Mouse (Mus musculus): Measurements from ENCODE around the gene Krtap5-5. TPM values are rescaled to one million over a fixed set of nuclear protein-coding genes. Genes with fewer than 3 reads are reported as not detected.
A peak's percentile ranks its signal among the peaks of the same experiment; 100 is the strongest.

Gene Krtap5-5
- polyA plus RNA-seq, 1 experiment from 2014 or later, result not detected

GRCm38 (mm10) chr7:142205488-142205887 is 24.3 kb downstream of the Krtap5-5 start:
- Histone ChIP-seq H3K27me3 (replicated peaks) (no peaks in the 10 kb centered on the region), H3K4me2 (replicated peaks) (no peak overlapping the region), H3K9me3 (no peaks in the 10 kb centered on the region), H3K4me3 (replicated peaks) (no peak overlapping the region), H3K36me3 (no peaks in the 10 kb centered on the region), H3K9ac (no peak overlapping the region), H3K4me1 (replicated peaks) (no peaks in the 10 kb centered on the region), H3K27ac (no peak overlapping the region)
- peak; percentile 81 for ATAC-seq

GRCm38 (mm10) chr7:142201064-142201463 is 28.7 kb downstream of the Krtap5-5 start, which contains the start of gene Krtap5-3:
Krtap5-3 (plus strand) TSS chr7:142201364.
- Histone ChIP-seq H3K4me1 (replicated peaks) (no peaks in the 10 kb centered on the region), H3K36me3 (no peaks in the 10 kb centered on the region), H3K27me3 (replicated peaks) (no peaks in the 10 kb centered on the region), H3K4me3 (replicated peaks) (no peak within 1 kb of the TSS), H3K9me3 (no peaks in the 10 kb centered on the region), H3K4me2 (replicated peaks) (no peak within 1 kb of the TSS), H3K27ac (no peak within 1 kb of the TSS), H3K9ac (no peak within 1 kb of the TSS)
- no peak for ATAC-seq
- WGBS, result 55% methylated on average over 1 of the region's 1 CpGs

- Histone ChIP-seq H3K36me3 (no peaks in the 10 kb centered on the region), H3K4me1 (replicated peaks) (no peaks in the 10 kb centered on the region), H3K9ac (no peak overlapping the region), H3K27ac (no peak overlapping the region), H3K9me3 (no peaks in the 10 kb centered on the region), H3K27me3 (replicated peaks) (no peaks in the 10 kb centered on the region), H3K4me2 (replicated peaks) (no peak overlapping the region), H3K4me3 (replicated peaks) (no peak overlapping the region)
- WGBS, result 82% methylated on average over 2 of the region's 2 CpGs
- no peak for ATAC-seq
Observed at GRCm38 (mm10) chr7:142198748-142199147, 31.0 kb downstream of the Krtap5-5 start.

GRCm38 (mm10) chr7:142190289-142190688 is 39.5 kb downstream of the Krtap5-5 start, which contains the start of gene Gm10153:
Gm10153 (minus strand) TSS chr7:142190389.
- ATAC-seq, result no peak
- Histone ChIP-seq H3K9ac (no peak within 1 kb of the TSS), H3K4me1 (replicated peaks) (no peaks in the 10 kb centered on the region), H3K36me3 (no peaks in the 10 kb centered on the region), H3K27me3 (replicated peaks) (no peaks in the 10 kb centered on the region), H3K9me3 (no peaks in the 10 kb centered on the region), H3K4me2 (replicated peaks) (no peak within 1 kb of the TSS), H3K4me3 (replicated peaks) (no peak within 1 kb of the TSS), H3K27ac (no peak within 1 kb of the TSS)
- WGBS, result 32% methylated on average over 2 of the region's 2 CpGs

- Histone ChIP-seq H3K4me3 (replicated peaks) (no peak overlapping the region), H3K9me3 (no peaks in the 10 kb centered on the region), H3K9ac (no peak overlapping the region), H3K4me2 (replicated peaks) (no peak overlapping the region), H3K27ac (no peak overlapping the region), H3K36me3 (no peaks in the 10 kb centered on the region), H3K4me1 (replicated peaks) (no peaks in the 10 kb centered on the region), H3K27me3 (replicated peaks) (no peaks in the 10 kb centered on the region)
- WGBS, result 75% methylated on average over 2 of the region's 2 CpGs
- no peak for ATAC-seq
Observed at GRCm38 (mm10) chr7:142188156-142188555, 41.6 kb downstream of the Krtap5-5 start.

- H3K9ac ChIP-seq, result no peak overlapping the region
- H3K27me3 ChIP-seq (replicated peaks), result no peaks in the 10 kb centered on the region
- no peaks in the 10 kb centered on the region for H3K4me1 ChIP-seq (replicated peaks)
- no peak overlapping the region for H3K27ac ChIP-seq
- ATAC-seq, result no peak
- no peak overlapping the region for H3K4me2 ChIP-seq (replicated peaks)
- H3K9me3 ChIP-seq, result no peaks in the 10 kb centered on the region
- H3K4me3 ChIP-seq (replicated peaks), result no peak overlapping the region
- 38% methylated on average over 1 of the region's 1 CpGs for WGBS
- H3K36me3 ChIP-seq, result no peaks in the 10 kb centered on the region
Observed at GRCm38 (mm10) chr7:142181021-142181420, 48.8 kb downstream of the Krtap5-5 start.

Other genes starting within 250 kb of the Krtap5-5 start
- 57.8 and 61.8 TPM in 2 replicates for gene Mob2, start 168.9 kb downstream of the Krtap5-5 start, polyA plus RNA-seq (2015; fragmentation: Nextera tagmentation; extraction: Ambion mirVana)
- gene Dusp8, start 134.1 kb downstream of the Krtap5-5 start, polyA plus RNA-seq (2015; fragmentation: Nextera tagmentation; extraction: Ambion mirVana), result 6.6 TPM in 2 replicates
- gene Gm45618, start 109.2 kb downstream of the Krtap5-5 start, polyA plus RNA-seq (2015; fragmentation: Nextera tagmentation; extraction: Ambion mirVana), result not detected in 2 replicates
- gene Gm39115, start 93.9 kb downstream of the Krtap5-5 start, polyA plus RNA-seq (2015; fragmentation: Nextera tagmentation; extraction: Ambion mirVana), result not detected in 2 replicates
- not detected in 2 replicates for gene Gm45337, start 85.4 kb downstream of the Krtap5-5 start, polyA plus RNA-seq (2015; fragmentation: Nextera tagmentation; extraction: Ambion mirVana)
- not detected in 2 replicates for gene Gm29735, start 72.9 kb downstream of the Krtap5-5 start, polyA plus RNA-seq (2015; fragmentation: Nextera tagmentation; extraction: Ambion mirVana)
- gene Gm4553, start 64.2 kb downstream of the Krtap5-5 start, polyA plus RNA-seq (2015; fragmentation: Nextera tagmentation; extraction: Ambion mirVana), result not detected in 2 replicates
- gene Krtap5-2, start 54.0 kb downstream of the Krtap5-5 start, polyA plus RNA-seq (2015; fragmentation: Nextera tagmentation; extraction: Ambion mirVana), result not detected in 2 replicates
- gene Gm10153, start 39.6 kb downstream of the Krtap5-5 start, polyA plus RNA-seq (2015; fragmentation: Nextera tagmentation; extraction: Ambion mirVana), result not detected in 2 replicates
- gene Krtap5-3, start 28.6 kb downstream of the Krtap5-5 start, polyA plus RNA-seq (2015; fragmentation: Nextera tagmentation; extraction: Ambion mirVana), result not detected in 2 replicates
- not detected in 2 replicates for gene Gm7579, start 18.1 kb downstream of the Krtap5-5 start, polyA plus RNA-seq (2015; fragmentation: Nextera tagmentation; extraction: Ambion mirVana)
- gene Gm40460, start 11.1 kb upstream of the Krtap5-5 start, polyA plus RNA-seq (2015; fragmentation: Nextera tagmentation; extraction: Ambion mirVana), result not detected in 2 replicates
- not detected in 2 replicates for gene Gm2431, start 28.4 kb upstream of the Krtap5-5 start, polyA plus RNA-seq (2015; fragmentation: Nextera tagmentation; extraction: Ambion mirVana)
- not detected in 2 replicates for gene Gm4559, start 44.4 kb upstream of the Krtap5-5 start, polyA plus RNA-seq (2015; fragmentation: Nextera tagmentation; extraction: Ambion mirVana)
- gene Krtap5-1, start 67.1 kb upstream of the Krtap5-5 start, polyA plus RNA-seq (2015; fragmentation: Nextera tagmentation; extraction: Ambion mirVana), result not detected in 2 replicates
- gene Krtap5-4, start 73.6 kb upstream of the Krtap5-5 start, polyA plus RNA-seq (2015; fragmentation: Nextera tagmentation; extraction: Ambion mirVana), result not detected in 2 replicates
- 1.9 and 2.0 TPM in 2 replicates for gene Ifitm10, start 143.8 kb upstream of the Krtap5-5 start, polyA plus RNA-seq (2015; fragmentation: Nextera tagmentation; extraction: Ambion mirVana)
- 1.2 and 1.9 TPM in 2 replicates for gene Gm49369, start 152.7 kb upstream of the Krtap5-5 start, polyA plus RNA-seq (2015; fragmentation: Nextera tagmentation; extraction: Ambion mirVana)
- gene Ctsd, start 158.1 kb upstream of the Krtap5-5 start, polyA plus RNA-seq (2015; fragmentation: Nextera tagmentation; extraction: Ambion mirVana), result 282 and 329 TPM in 2 replicates
- gene Syt8, start 204.9 kb upstream of the Krtap5-5 start, polyA plus RNA-seq (2015; fragmentation: Nextera tagmentation; extraction: Ambion mirVana), result 5.4 and 5.6 TPM in 2 replicates
- gene Tnni2, start 211.8 kb upstream of the Krtap5-5 start, polyA plus RNA-seq (2015; fragmentation: Nextera tagmentation; extraction: Ambion mirVana), result 4.8 and 4.9 TPM in 2 replicates
- gene Lsp1, start 230.8 kb upstream of the Krtap5-5 start, polyA plus RNA-seq (2015; fragmentation: Nextera tagmentation; extraction: Ambion mirVana), result 130 and 145 TPM in 2 replicates

Measured in intestine, embryonic 15.5 days (tissue).